Mouse (Mus musculus) liver, adult (tissue): ENCODE measurements around the gene Tfr2.
A peak's percentile ranks its signal among the peaks of the same experiment; 100 is the strongest.

Source experiments
- GATA4 ChIP-seq: IDR thresholded peaks from 2 replicates; pipeline ENCODE4 v1.6.1; 2014; ENCODE audit warnings: mild to moderate bottlenecking, low read length; ENCODE audit not compliant: insufficient replicate concordance

Gene Tfr2

DNA sequence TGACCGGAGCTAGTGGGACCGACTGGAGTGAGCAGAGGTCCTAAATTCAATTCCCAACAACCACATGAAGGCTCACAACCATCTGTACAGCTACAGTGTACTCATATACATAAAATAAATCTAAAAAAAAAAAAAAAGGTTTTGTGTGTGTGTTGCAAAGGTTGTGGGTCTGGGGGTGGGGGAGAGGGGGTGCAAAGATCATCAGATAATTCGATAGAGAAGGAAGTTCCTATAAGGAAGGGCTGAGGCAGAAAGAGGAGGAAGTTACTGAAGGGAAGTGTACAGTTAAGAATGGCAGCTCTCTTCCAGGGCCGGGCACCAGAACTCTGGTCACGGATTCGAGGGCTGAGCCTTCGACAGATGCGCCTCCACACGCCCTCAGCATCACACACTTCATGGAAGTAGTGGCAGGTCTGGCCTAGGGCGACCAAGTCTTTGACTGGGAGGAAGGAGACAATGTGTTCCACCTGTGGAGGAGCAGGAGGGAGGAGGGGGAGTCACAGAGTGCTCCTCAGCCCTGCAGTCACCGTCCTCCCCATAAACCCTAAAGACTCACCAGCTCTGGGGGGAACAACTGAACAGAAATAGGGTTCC lies 54.4 kb downstream of the Tfr2 start:
- no peak for TF ChIP-seq GATA4

DNA sequence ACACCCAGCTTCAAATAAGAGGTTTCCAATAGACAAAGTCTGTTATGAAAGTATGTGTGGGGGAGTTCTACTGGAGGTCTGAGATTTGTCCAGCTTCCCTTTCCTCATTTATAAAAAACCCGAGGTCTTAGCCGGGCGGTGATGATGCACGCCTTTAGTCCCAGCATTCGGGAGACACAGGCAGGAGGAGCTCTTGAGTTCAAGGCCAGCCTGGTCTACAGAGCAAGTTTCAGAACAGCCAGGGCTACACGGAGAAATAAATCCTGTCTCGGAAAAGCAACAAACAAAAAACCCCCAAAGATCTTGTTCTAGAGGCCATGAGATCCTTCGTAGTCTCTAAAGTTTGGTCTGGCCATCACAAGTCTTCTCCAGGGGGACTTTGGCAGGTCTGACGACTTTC lies 58.4 kb downstream of the Tfr2 start:
- TF ChIP-seq GATA4, result no peak

DNA sequence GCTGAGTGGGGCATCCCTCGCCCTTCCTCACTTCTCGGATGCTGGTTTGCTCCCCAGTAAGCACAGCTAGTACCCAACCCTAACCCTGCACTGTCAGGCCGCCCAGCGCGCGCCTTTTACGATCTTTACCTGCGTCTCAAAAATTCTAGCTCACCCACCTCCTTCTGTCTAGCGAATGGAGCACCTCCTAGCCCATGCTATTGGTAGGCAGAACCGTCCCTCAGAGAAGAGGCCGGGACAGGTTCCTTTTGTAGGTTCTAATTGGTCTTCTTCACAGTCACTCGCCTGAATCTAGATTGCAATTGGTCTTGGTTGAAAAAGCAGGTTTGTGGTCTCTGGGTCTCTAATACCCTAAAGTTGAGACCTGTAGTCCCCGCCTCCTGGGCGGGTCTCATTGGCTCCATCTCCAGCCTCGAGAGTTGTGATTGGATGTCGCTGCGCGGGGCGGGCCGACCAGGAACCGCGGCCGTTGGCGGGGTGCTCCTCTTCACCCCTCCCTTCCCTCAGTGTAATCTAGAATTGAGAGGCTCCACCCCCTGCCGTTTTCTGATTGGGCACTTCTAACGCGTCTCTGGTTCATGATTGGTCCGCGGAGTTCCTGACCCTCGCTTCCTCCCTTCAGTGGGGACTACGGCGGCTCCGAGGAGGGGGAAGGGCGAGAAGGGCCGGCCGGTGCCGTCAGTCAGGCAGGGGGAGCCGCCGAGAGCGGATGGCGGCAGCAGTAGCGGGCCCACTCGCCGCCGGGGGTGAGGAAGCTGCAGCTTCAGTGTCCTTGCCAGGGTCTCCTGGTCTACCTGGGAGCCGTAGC lies 59.1 kb downstream of the Tfr2 start, which contains the start of the genes Fbxo24, Lrch4 and Gm20605:
Gene Fbxo24, minus strand, starts transcription at position 505 of the 808 bp plus-strand sequence.
Gene Lrch4, plus strand, starts transcription at position 624 of the 808 bp plus-strand sequence.
Gene Gm20605, plus strand, starts transcription at position 678 of the 808 bp plus-strand sequence.
- TF ChIP-seq GATA4, result peak; percentile 95; the same call in 1 of the 2 replicates

DNA sequence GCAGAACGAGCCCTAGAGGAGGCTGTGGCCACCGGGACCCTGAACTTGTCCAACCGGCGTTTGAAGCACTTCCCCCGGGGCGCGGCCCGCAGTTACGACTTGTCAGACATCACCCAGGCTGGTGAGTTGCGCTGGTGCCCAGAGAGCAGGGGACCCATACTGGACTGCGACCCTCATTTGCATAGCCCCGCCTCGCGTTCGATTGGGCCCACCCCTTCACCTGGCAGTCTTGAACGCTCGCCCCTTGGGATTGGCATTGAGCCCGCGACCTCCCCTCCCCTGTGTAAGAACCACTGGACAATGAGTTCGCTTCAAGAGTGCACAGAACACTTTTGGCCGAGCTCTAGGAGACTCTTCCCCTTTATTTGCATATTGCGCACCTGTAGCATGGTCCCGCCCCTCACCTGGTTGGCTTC lies 59.7 kb downstream of the Tfr2 start:
- no peak for TF ChIP-seq GATA4

DNA sequence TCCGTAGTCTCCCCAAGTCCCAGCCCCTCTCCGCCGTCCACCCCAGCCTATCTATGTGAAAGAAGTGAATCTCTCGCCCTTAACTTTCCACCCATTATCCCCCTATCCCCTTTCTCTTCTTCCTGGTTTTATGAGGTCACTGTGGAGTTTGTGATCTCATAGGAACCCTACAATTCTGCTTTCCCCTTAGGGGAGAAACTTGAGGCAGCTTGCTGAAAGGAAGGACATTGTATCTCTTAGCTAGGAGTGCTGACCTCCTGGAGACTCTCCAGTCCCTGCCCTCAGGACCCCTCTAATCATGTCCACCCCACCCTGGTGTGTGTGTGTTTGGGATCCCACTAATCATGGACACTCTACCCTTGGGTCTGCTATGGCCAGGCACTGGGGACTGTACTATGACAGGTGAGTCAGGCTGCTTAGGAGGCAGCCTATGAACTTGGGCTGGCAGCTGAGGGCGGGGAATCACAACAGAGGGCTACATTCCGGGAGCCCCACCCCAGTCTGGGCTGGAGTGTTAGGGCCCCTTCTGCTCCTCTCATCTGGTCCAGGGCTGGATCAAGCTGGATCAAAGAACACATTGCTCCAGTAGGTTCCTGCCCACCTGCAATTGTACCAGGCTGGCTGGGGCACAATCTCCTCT lies 60.4 kb downstream of the Tfr2 start:
- TF ChIP-seq GATA4, result no peak

DNA sequence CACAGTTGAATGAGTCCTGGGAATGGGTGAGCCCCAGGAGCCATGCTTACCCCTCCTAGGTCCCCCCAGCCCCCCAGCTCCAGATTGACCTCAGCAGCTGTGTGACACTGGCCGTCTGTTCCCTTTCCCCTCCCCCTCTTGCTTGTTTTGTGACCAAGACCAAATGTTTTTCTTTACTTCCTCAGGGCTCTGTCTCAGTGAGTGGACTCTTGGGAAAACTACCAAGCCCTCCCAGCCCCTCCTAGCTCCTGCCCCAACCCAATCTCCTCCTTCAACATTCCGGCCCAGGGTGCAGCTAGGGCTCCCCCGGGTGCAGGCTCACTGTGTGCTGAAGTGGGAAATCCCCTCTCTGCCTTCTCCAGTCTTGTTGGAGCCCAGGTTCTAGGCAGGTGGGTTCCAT lies 61.0 kb downstream of the Tfr2 start:
- no peak for TF ChIP-seq GATA4

DNA sequence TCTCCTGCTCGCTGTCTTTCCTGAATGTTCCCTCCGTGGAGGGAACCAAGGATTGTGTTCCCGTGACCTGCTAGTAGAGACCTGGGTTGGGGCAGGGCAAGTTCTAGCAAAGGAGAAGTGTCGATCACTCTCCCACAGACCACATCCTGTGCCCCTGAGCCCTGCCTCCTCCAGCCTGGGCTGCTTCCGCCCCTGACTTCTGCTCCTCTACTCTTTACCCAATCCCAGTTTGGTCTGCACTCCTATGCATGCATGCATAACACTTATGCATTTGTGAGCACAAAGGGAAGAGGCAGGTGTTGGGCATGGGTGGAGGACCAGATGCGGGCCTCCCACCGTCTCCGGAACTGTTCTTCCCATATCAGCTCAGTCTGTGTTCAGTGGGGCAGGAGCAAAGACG lies 61.5 kb downstream of the Tfr2 start:
- no peak for TF ChIP-seq GATA4

DNA sequence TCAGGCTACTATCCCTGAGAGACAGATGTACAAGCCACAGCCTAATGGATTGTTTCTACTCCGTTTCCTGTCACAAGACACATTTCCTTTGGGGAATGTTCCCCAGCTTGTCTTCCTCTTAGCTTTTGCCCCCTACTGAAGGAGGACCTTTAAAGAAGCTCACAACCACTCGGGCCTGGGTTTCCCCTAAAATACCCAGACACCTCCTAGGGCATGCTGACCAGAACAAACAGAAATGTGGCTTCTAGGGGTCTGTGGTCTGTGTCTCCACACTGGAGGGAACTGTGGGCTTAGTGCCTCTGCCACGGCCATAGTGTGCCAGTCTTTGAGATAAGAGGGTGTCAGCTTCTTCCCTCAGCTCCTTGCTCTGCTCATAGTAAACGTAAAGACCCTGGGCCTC lies 62.0 kb downstream of the Tfr2 start:
- TF ChIP-seq GATA4, result no peak

DNA sequence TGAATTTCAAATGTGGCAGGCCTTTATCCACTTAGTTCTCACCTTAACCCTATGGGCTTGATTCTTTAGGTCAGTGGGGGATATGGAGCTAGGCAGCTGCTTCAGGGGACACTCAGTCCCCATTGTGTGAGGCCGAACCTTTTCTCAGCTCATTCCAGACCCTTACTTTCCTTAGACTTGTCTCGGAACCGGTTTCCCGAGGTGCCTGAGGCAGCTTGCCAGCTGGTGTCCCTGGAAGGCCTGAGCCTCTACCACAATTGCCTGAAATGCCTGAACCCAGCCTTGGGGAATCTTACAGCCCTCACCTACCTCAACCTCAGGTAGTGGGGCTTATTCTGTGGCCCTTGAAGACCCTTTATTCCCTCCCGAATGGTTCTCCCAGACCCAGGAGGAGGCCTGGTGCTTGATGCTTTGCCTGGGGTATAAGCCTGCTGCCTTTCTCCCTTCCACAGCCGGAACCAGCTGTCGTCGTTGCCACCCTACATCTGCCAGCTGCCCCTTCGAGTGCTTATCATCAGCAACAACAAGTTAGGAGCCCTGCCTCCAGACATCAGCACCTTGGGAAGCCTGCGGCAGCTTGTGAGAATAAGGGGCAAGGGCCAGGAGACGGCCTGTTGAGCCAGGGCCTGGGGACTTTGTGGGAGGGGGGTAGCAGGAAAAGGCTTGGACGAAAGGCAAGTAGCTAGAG lies 63.9 kb downstream of the Tfr2 start:
- no peak for TF ChIP-seq GATA4
